Mouse (Mus musculus) myocyte (in vitro differentiated cells): ENCODE data around the gene Prodh2. TPM values are rescaled to one million over a fixed set of nuclear protein-coding genes. Genes with fewer than 3 reads are reported as not detected.
"Not testable (repeated sequence)": the region's sequence is repeated elsewhere in the genome, so short reads cannot be mapped to it uniquely, and the experiment has no call there.

Experiments used
- H3K27me3 ChIP-seq: one replicate; pipeline ENCODE4 v1.6.1; 2011; ENCODE audit not compliant: control insufficient read depth, insufficient read depth, insufficient read length
- H3K36me3 ChIP-seq: one replicate; pipeline ENCODE4 v1.6.1; 2011; ENCODE audit not compliant: control insufficient read depth, insufficient read depth
- H3K4me2 ChIP-seq: one replicate; pipeline ENCODE4 v1.6.1; 2011; ENCODE audit warnings: low read depth, control low read depth
- H3K4me3 ChIP-seq: one replicate; pipeline ENCODE4 v1.5.1; 2011; ENCODE audit warnings: mild to moderate bottlenecking, control low read depth, moderate library complexity
- H3K79me2 ChIP-seq: one replicate; pipeline ENCODE4 v1.6.1; 2011; ENCODE audit not compliant: control insufficient read depth, insufficient read depth
- H3ac ChIP-seq: one replicate; pipeline ENCODE4 v1.6.1; 2011; ENCODE audit not compliant: control insufficient read depth, insufficient read length
- CEBPB ChIP-seq: IDR thresholded peaks from 2 replicates; pipeline ENCODE4 v1.6.1; 2011; ENCODE audit warnings: mild to moderate bottlenecking, moderate library complexity; ENCODE audit not compliant: poor library complexity, insufficient read depth, severe bottlenecking
- E2F4 ChIP-seq: IDR thresholded peaks from one replicate; pipeline ENCODE4 v1.6.1; 2011; ENCODE audit warnings: mild to moderate bottlenecking, control low read depth, moderate library complexity; ENCODE audit not compliant: insufficient read depth
- MAX ChIP-seq: IDR thresholded peaks from one replicate; pipeline ENCODE4 v1.6.1; 2011; ENCODE audit warnings: low read depth, mild to moderate bottlenecking, control low read depth
- MYOD1 ChIP-seq, 3 experiments: IDR thresholded peaks; one replicate each; pipeline ENCODE4 v1.6.1; 2011; ENCODE audit warnings: control low read depth in 2 of 3, low read depth in 2 of 3, mild to moderate bottlenecking in 2 of 3, moderate library complexity in 1 of 3; ENCODE audit not compliant: insufficient read length in 2 of 3, control insufficient read depth in 1 of 3
- MYOG ChIP-seq, 3 experiments: IDR thresholded peaks; one replicate each; pipeline ENCODE4 v1.6.1; 2011; ENCODE audit warnings: control low read depth in 2 of 3, low read depth in 2 of 3, mild to moderate bottlenecking in 2 of 3; ENCODE audit not compliant: insufficient read length in 2 of 3, control insufficient read depth in 1 of 3, insufficient read depth in 1 of 3
- POLR2A ChIP-seq: IDR thresholded peaks from one replicate; pipeline ENCODE4 v1.6.1; 2011; ENCODE audit warnings: low read depth, mild to moderate bottlenecking, control low read depth, moderate library complexity; ENCODE audit not compliant: insufficient read length
- POLR2AphosphoS2 ChIP-seq: IDR thresholded peaks from one replicate; pipeline ENCODE4 v1.6.1; 2011; ENCODE audit warnings: low read depth, control low read depth; ENCODE audit not compliant: insufficient read length
- REST ChIP-seq: IDR thresholded peaks from one replicate; pipeline ENCODE4 v1.6.1; 2011; ENCODE audit warnings: mild to moderate bottlenecking, control low read depth, moderate library complexity; ENCODE audit not compliant: insufficient read depth, insufficient read length
- SRF ChIP-seq: IDR thresholded peaks from one replicate; pipeline ENCODE4 v1.6.1; 2011; ENCODE audit warnings: low read depth; ENCODE audit not compliant: control insufficient read depth, insufficient read length
- TCF12 ChIP-seq: IDR thresholded peaks from one replicate; pipeline ENCODE4 v1.6.1; 2011; ENCODE audit warnings: mild to moderate bottlenecking, control low read depth; ENCODE audit not compliant: poor library complexity, insufficient read depth, severe bottlenecking
- TCF3 ChIP-seq: IDR thresholded peaks from one replicate; pipeline ENCODE4 v1.6.1; 2011; ENCODE audit warnings: low read depth, control low read depth; ENCODE audit not compliant: insufficient read length
- USF1 ChIP-seq: IDR thresholded peaks from one replicate; pipeline ENCODE4 v1.6.1; 2011; ENCODE audit warnings: low read depth, mild to moderate bottlenecking, control low read depth, moderate library complexity
- polyA plus RNA-seq: library from polyadenylated mRNA; unstranded; fragments of >200 nt; fragmentation: generic; extraction: Trizol; gene quantifications from one replicate; pipeline ENCODE4 v1.2.1, GENCODE M21; 2012; ENCODE audit warnings: missing spikeins

The Prodh2 gene
- polyA plus RNA-seq, 1 experiment: not detected

DNA sequence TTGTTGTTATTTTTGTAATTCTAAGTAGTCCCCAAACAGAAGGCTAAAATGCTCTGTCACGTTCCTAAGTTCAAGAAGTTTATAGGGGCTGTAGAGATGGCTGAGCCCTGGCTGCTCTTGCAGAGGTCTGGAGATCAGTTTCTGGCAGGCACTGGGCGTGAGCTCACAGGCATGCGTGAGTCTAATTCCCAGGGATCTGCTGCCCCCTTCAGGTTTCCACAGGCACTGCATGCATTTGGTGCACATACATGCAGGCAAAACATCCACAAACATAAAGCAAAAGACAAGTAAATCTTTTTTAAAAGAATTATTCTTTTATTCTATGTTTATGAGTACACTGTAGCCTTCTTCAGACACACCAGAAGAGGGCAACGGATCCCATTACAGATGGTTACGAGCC lies 21.0 kb upstream of the Prodh2 start:
- Histone ChIP-seq H3K4me3 (no peak overlapping the region), H3ac (no peak overlapping the region), H3K27me3 (peaks cover 21% of the 10 kb centered on the region), H3K4me2 (no peak overlapping the region), H3K79me2 (no peaks in the 10 kb centered on the region), H3K36me3 (no peaks in the 10 kb centered on the region)
- no peak for TF ChIP-seq POLR2A
- no peak for TF ChIP-seq REST
- TF ChIP-seq SRF: no peak
- TF ChIP-seq MYOG (IDR thresholded peaks at IDR 0.05; ENCODE audit: control insufficient read depth in 1 of 3, insufficient read depth in 1 of 3, insufficient read length in 2 of 3, low read depth in 2 of 3): no peak
- TF ChIP-seq POLR2AphosphoS2: no peak
- no peak for TF ChIP-seq CEBPB
- no peak for TF ChIP-seq E2F4
- TF ChIP-seq MYOD1 (IDR thresholded peaks at IDR 0.05; ENCODE audit: control insufficient read depth in 1 of 3, insufficient read length in 2 of 3, low read depth in 2 of 3): no peak
- TF ChIP-seq TCF12: no peak
- no peak for TF ChIP-seq TCF3
- TF ChIP-seq MAX: no peak
- no peak for TF ChIP-seq USF1

DNA sequence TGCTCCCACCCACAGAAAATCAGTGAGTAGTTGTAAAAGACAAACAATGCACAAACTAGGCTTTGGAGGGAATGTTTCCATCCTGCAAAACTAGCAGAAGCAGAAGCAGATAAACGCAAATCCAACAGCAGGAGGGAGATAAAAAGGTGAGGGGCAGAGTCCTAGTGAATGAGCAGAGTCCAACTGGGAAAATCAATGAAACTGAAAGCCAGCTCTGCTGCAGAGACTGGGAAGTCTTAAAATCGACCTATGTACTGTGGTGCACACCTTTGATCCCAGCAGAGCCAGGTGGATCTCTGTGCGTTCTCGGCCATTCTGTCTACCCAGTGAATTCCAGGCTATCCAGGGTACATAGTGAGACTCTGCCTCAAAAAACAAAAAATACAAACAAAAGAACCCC lies 18.4 kb upstream of the Prodh2 start:
- no peak overlapping the region for H3K4me2 ChIP-seq
- no peak overlapping the region for H3K4me3 ChIP-seq
- H3K36me3 ChIP-seq: no peaks in the 10 kb centered on the region

DNA sequence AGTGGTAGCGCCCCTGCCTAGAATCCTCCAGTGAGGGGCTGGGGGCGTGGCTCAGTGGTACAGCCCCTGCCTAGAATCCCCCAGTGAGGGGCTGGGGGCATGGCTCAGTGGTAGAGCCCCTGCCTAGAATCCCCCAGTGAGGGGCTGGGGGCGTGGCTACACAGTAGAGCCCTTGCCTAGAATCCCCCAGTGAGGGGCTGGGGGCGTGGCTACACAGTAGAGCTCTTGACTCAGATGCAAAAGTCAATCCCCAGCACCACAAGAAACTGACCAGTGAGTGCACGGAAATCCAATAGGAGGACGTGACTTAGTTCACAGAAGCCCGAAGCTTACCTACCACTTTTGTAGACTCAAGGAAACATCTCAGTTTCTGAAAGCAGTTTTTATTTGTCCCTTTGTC lies 17.3 kb upstream of the Prodh2 start:
- not testable (repeated sequence) for H3K4me3 ChIP-seq, H3K79me2 ChIP-seq, H3ac ChIP-seq

More for the DNA sequence above, 18.4 kb upstream of the Prodh2 start:
- H3ac ChIP-seq: no peak overlapping the region
- TF ChIP-seq MYOD1 (IDR thresholded peaks at IDR 0.05; ENCODE audit: control insufficient read depth in 1 of 3, insufficient read length in 2 of 3, low read depth in 2 of 3): no peak
- no peak for TF ChIP-seq POLR2AphosphoS2
- TF ChIP-seq USF1: no peak
- TF ChIP-seq REST: no peak
- TF ChIP-seq SRF: no peak
- TF ChIP-seq TCF3: no peak
- TF ChIP-seq CEBPB: no peak
- no peak for TF ChIP-seq MYOG (IDR thresholded peaks at IDR 0.05; ENCODE audit: control insufficient read depth in 1 of 3, insufficient read depth in 1 of 3, insufficient read length in 2 of 3, low read depth in 2 of 3)
- TF ChIP-seq TCF12: no peak
- no peaks in the 10 kb centered on the region for H3K79me2 ChIP-seq
- H3K27me3 ChIP-seq: peaks cover 27% of the 10 kb centered on the region

DNA sequence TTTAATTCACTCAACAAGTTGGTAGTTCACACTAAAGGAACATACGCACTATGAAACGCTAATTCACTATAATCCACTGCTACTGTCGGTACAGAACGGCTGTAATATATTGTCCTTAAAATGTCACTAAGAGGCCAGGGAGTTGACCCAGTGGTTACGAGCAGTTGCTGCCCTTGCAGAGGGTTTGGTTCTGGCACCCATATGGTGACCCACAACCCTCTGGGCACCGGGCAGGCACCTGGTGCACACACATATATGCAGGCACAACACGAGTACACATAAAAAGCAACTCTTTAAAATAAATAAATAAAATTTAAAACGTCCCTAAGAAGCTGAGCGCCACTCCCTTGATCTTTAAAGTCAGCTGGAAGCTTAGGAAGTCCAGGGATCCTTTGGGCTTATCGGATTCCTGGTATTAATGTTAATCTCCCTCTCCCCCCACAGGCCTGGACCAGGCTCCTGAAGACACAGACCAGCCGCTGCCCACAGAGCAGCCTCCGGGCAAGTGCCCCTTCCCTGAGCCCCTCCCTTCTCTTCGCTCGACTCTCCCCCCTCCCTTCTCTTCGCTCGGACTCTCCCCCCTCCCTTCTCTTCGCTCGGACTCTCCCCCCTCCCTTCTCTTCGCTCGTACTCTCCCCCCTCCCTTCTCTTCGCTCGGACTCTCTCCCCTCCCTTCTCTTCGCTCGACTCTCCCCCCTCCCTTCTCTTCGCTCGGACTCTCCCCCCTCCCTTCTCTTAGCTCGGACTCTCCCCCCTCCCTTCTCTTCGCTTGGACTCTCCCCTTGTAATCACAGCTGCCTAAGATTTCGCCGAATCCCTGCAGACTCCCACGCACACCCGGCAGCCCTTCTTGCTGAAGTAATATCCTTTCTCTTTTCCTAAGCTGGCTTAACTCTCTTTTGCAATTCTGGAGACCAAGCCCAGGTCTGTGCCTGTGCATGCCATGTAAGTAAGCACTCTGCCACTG lies 15.7 kb upstream of the Prodh2 start:
- TF ChIP-seq POLR2A (no peak), TCF3 (no peak), SRF (no peak), MYOG (IDR thresholded peaks at IDR 0.05; ENCODE audit: control insufficient read depth in 1 of 3, insufficient read depth in 1 of 3, insufficient read length in 2 of 3, low read depth in 2 of 3) (no peak), USF1 (no peak), MAX (no peak), REST (no peak), POLR2AphosphoS2 (no peak), CEBPB (no peak), E2F4 (no peak), MYOD1 (IDR thresholded peaks at IDR 0.05; ENCODE audit: control insufficient read depth in 1 of 3, insufficient read length in 2 of 3, low read depth in 2 of 3) (no peak), TCF12 (no peak)
- Histone ChIP-seq H3K4me3 (no peak overlapping the region), H3K36me3 (no peaks in the 10 kb centered on the region), H3K27me3 (peaks cover 42% of the 10 kb centered on the region), H3K4me2 (no peak overlapping the region), H3ac (no peak overlapping the region), H3K79me2 (no peaks in the 10 kb centered on the region)

More for the DNA sequence above, 17.3 kb upstream of the Prodh2 start:
- peaks cover 32% of the 10 kb centered on the region for H3K27me3 ChIP-seq
- not testable (repeated sequence) for H3K36me3 ChIP-seq, H3K4me2 ChIP-seq

DNA sequence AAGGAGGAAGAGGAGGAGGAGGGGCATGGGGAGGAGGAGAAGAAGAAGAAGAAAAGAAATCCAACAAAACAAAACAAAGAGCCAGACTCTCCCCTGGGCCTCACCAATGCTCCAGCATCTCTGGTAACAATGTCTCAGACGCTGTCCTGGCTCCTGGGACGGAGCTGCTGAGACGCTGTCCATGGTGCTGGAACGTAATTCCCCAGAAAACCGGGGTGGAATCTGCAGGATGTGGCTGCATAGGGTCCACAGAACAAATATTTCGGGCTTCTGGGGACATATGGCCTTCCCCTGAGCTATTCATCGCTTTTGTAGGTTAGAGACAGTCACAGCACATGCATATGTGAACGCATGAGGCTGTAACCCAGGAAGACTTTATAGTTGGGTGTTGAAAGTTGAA lies 9.2 kb upstream of the Prodh2 start:
- Histone ChIP-seq H3K4me3 (no peak overlapping the region), H3K4me2 (no peak overlapping the region), H3ac (no peak overlapping the region), H3K27me3 (peaks cover 21% of the 10 kb centered on the region), H3K36me3 (no peaks in the 10 kb centered on the region), H3K79me2 (no peaks in the 10 kb centered on the region)
- TF ChIP-seq MYOG (IDR thresholded peaks at IDR 0.05; ENCODE audit: control insufficient read depth in 1 of 3, insufficient read depth in 1 of 3, insufficient read length in 2 of 3, low read depth in 2 of 3) (no peak), REST (peak; percentile 98)
